Mouse (Mus musculus) liver, postnatal 0 days (tissue): ENCODE measurements around the gene Gm973. TPM values are rescaled to one million over a fixed set of nuclear protein-coding genes. Genes with fewer than 3 reads are reported as not detected.

Experiments used
- ATAC-seq: fragments of 200-750 bp; cut with Nextera tagmentation; 2 replicates; pipeline ENCODE4 v1.8.0; 2017; ENCODE audit warnings: mild to moderate bottlenecking, moderate library complexity
- DNase-seq: peaks from one replicate; pipeline ENCODE4 v3.0.0-alpha.2; 2016
- H3K27ac ChIP-seq: fragments of 300-500 bp; sonication (generic); 2 replicates; pipeline ENCODE4 v1.5.1; 2014; ENCODE audit warnings: antibody characterized with exemption, moderate library complexity, mild to moderate bottlenecking, low read depth
- H3K27me3 ChIP-seq: fragments of 300-500 bp; sonication (generic); 2 replicates; pipeline ENCODE4 v1.6.1; 2014; ENCODE audit warnings: low read length, control low read depth, mixed read lengths; ENCODE audit not compliant: insufficient read depth
- H3K36me3 ChIP-seq: fragments of 300-500 bp; sonication (generic); replicated peaks from 2 replicates; pipeline ENCODE4 v1.6.1; 2014; ENCODE audit warnings: mild to moderate bottlenecking, control low read depth, low read length, moderate library complexity, mixed read lengths; ENCODE audit not compliant: insufficient read depth
- H3K4me1 ChIP-seq: fragments of 300-500 bp; sonication (generic); 2 replicates; pipeline ENCODE4 v1.6.1; 2014; ENCODE audit warnings: antibody characterized with exemption, mild to moderate bottlenecking, control low read depth; ENCODE audit not compliant: insufficient read depth
- H3K4me2 ChIP-seq: fragments of 300-500 bp; sonication (generic); 2 replicates; pipeline ENCODE4 v1.6.1; 2014; ENCODE audit warnings: low read depth, mild to moderate bottlenecking, low read length, moderate library complexity, mixed read lengths
- H3K4me3 ChIP-seq: fragments of 300-500 bp; sonication (generic); 2 replicates; pipeline ENCODE4 v1.5.1; 2014; ENCODE audit warnings: low read depth, low read length
- H3K9ac ChIP-seq: fragments of 300-500 bp; sonication (generic); replicated peaks from 2 replicates; pipeline ENCODE4 v1.6.1; 2014; ENCODE audit warnings: mild to moderate bottlenecking, moderate library complexity
- H3K9me3 ChIP-seq: fragments of 300-500 bp; sonication (generic); 2 replicates; pipeline ENCODE4 v1.6.1; 2016; ENCODE audit warnings: mild to moderate bottlenecking, control low read depth, low read length, mixed read lengths
- CTCF ChIP-seq: sonication (generic); IDR thresholded peaks from 2 replicates; pipeline ENCODE4 v1.5.1; 2016; ENCODE audit warnings: antibody characterized with exemption, low read depth
- EP300 ChIP-seq: IDR thresholded peaks from 2 replicates; pipeline ENCODE4 v1.6.1; 2016; ENCODE audit warnings: antibody characterized with exemption, low read depth, mild to moderate bottlenecking
- WGBS: fragments of 180-500 bp; shearing (Covaris S2); extraction: QIAGEN DNeasy Blood & Tissue Kit; methylation state at CpG from one replicate; pipeline ENCODE4 v1.1.7; 2014; ENCODE audit not compliant: insufficient replicate concordance; 5-methylcytosine and 5-hydroxymethylcytosine counted together
- polyA plus RNA-seq: library from polyadenylated mRNA; unstranded; fragments of >200 nt; fragmentation: Nextera tagmentation; extraction: Ambion mirVana; gene quantifications from 2 replicates; pipeline ENCODE4 v1.2.1, GENCODE M21; 2015

The Gm973 gene
- polyA plus RNA-seq, 1 experiment from 2014 or later: not detected

GRCm38 (mm10) chr1:59566926-59567325 lies 50.9 kb downstream of the Gm973 start:
- TF ChIP-seq CTCF: no peak
- no peak for TF ChIP-seq EP300
- H3K36me3 ChIP-seq: no peaks in the 10 kb centered on the region

GRCm38 (mm10) chr1:59567521-59567920 lies 51.5 kb downstream of the Gm973 start:
- Histone ChIP-seq H3K9ac (no peak overlapping the region), H3K4me3 (no peak overlapping the region), H3K27ac (no peak overlapping the region), H3K9me3 (no peaks in the 10 kb centered on the region), H3K4me2 (no peak overlapping the region), H3K4me1 (no peaks in the 10 kb centered on the region), H3K36me3 (no peaks in the 10 kb centered on the region), H3K27me3 (no peaks in the 10 kb centered on the region)
- WGBS: 75% methylated on average over 4 of the region's 4 CpGs
- ATAC-seq (no peak), DNase-seq (no peak)
- TF ChIP-seq CTCF (no peak), EP300 (no peak)

More at GRCm38 (mm10) chr1:59566926-59567325, 50.9 kb downstream of the Gm973 start:
- H3K4me3 ChIP-seq: no peak overlapping the region
- H3K9me3 ChIP-seq: no peaks in the 10 kb centered on the region
- ATAC-seq (no peak), DNase-seq (no peak)
- 74% methylated on average over 6 of the region's 6 CpGs for WGBS
- no peak overlapping the region for H3K4me2 ChIP-seq
- no peaks in the 10 kb centered on the region for H3K4me1 ChIP-seq
- no peaks in the 10 kb centered on the region for H3K27me3 ChIP-seq
- no peak overlapping the region for H3K9ac ChIP-seq
- no peak overlapping the region for H3K27ac ChIP-seq

- H3K9ac ChIP-seq: no peak overlapping the region
- H3K27me3 ChIP-seq: no peaks in the 10 kb centered on the region
- DNase-seq: no peak
- no peak overlapping the region for H3K4me2 ChIP-seq
- no peak overlapping the region for H3K4me3 ChIP-seq
- H3K4me1 ChIP-seq: no peaks in the 10 kb centered on the region
- no peaks in the 10 kb centered on the region for H3K36me3 ChIP-seq
- no peak overlapping the region for H3K27ac ChIP-seq
- no peaks in the 10 kb centered on the region for H3K9me3 ChIP-seq
- TF ChIP-seq EP300 (no peak), CTCF (no peak)
- no peak for ATAC-seq
- 74% methylated on average over 1 of the region's 1 CpGs for WGBS
Measured at GRCm38 (mm10) chr1:59568283-59568682, 52.2 kb downstream of the Gm973 start.

GRCm38 (mm10) chr1:59569301-59569700 lies 53.2 kb downstream of the Gm973 start:
- WGBS: 62% methylated on average over 5 of the region's 5 CpGs
- no peak overlapping the region for H3K4me3 ChIP-seq
- no peaks in the 10 kb centered on the region for H3K36me3 ChIP-seq
- no peaks in the 10 kb centered on the region for H3K9me3 ChIP-seq
- no peak overlapping the region for H3K4me2 ChIP-seq
- no peak for ATAC-seq
- TF ChIP-seq EP300: no peak
- H3K4me1 ChIP-seq: no peaks in the 10 kb centered on the region
- no peaks in the 10 kb centered on the region for H3K27me3 ChIP-seq
- no peak for DNase-seq
- H3K27ac ChIP-seq: no peak overlapping the region
- no peak overlapping the region for H3K9ac ChIP-seq

- WGBS: 58% methylated on average over 4 of the region's 4 CpGs
- no peak overlapping the region for H3K27ac ChIP-seq
- ATAC-seq: no peak
Measured at GRCm38 (mm10) chr1:59570767-59571166, 54.7 kb downstream of the Gm973 start.

GRCm38 (mm10) chr1:59571502-59571901 lies 55.4 kb downstream of the Gm973 start:
- no peak for TF ChIP-seq CTCF
- no peak for TF ChIP-seq EP300
- Histone ChIP-seq H3K9me3 (no peaks in the 10 kb centered on the region), H3K4me3 (no peak overlapping the region), H3K9ac (no peak overlapping the region), H3K4me2 (no peak overlapping the region), H3K36me3 (no peaks in the 10 kb centered on the region), H3K27me3 (no peaks in the 10 kb centered on the region), H3K27ac (no peak overlapping the region), H3K4me1 (no peaks in the 10 kb centered on the region)
- WGBS: 56% methylated on average over 3 of the region's 3 CpGs
- ATAC-seq (no peak), DNase-seq (no peak)

More at GRCm38 (mm10) chr1:59570767-59571166, 54.7 kb downstream of the Gm973 start:
- Histone ChIP-seq H3K4me3 (no peak overlapping the region), H3K27me3 (no peaks in the 10 kb centered on the region), H3K4me2 (no peak overlapping the region), H3K4me1 (no peaks in the 10 kb centered on the region), H3K9me3 (no peaks in the 10 kb centered on the region), H3K36me3 (no peaks in the 10 kb centered on the region), H3K9ac (no peak overlapping the region)
- no peak for TF ChIP-seq CTCF
- TF ChIP-seq EP300: no peak
- no peak for DNase-seq

- Histone ChIP-seq H3K4me1 (no peaks in the 10 kb centered on the region), H3K4me2 (no peak overlapping the region), H3K9me3 (no peaks in the 10 kb centered on the region), H3K27me3 (no peaks in the 10 kb centered on the region), H3K9ac (no peak overlapping the region), H3K4me3 (no peak overlapping the region), H3K36me3 (no peaks in the 10 kb centered on the region), H3K27ac (no peak overlapping the region)
- TF ChIP-seq CTCF (no peak), EP300 (no peak)
- DNase-seq (no peak), ATAC-seq (no peak)
- WGBS: 73% methylated on average over 3 of the region's 3 CpGs
Measured at GRCm38 (mm10) chr1:59573843-59574242, 57.8 kb downstream of the Gm973 start.
